Mouse (Mus musculus) forebrain, postnatal 0 days (tissue): ENCODE data around the gene Rpl13a. TPM values are rescaled to one million over a fixed set of nuclear protein-coding genes. Genes with fewer than 3 reads are reported as not detected.
"Not testable (repeated sequence)": the region's sequence is repeated elsewhere in the genome, so short reads cannot be mapped to it uniquely, and the experiment has no call there.

Experiments
- ATAC-seq: fragments of 200-750 bp; cut with Nextera tagmentation; 2 replicates; pipeline ENCODE4 v1.8.0; 2017; ENCODE audit warnings: mild to moderate bottlenecking, moderate library complexity
- DNase-seq: peaks from one replicate; pipeline ENCODE4 v3.0.0-alpha.2; 2015
- H3K27ac ChIP-seq: fragments of 300-500 bp; sonication (generic); 2 replicates; pipeline ENCODE4 v1.5.1; 2014; ENCODE audit warnings: low read depth, mild to moderate bottlenecking, antibody characterized with exemption, low read length, moderate library complexity, mixed read lengths
- H3K27me3 ChIP-seq: fragments of 300-500 bp; sonication (generic); 2 replicates; pipeline ENCODE4 v1.6.1; 2014; ENCODE audit warnings: mild to moderate bottlenecking, low read length, mixed read lengths; ENCODE audit not compliant: insufficient read depth
- H3K36me3 ChIP-seq: fragments of 300-500 bp; sonication (generic); 2 replicates; pipeline ENCODE4 v1.6.1; 2014; ENCODE audit warnings: mild to moderate bottlenecking, moderate library complexity; ENCODE audit not compliant: insufficient read depth
- H3K4me1 ChIP-seq: fragments of 300-500 bp; sonication (generic); 2 replicates; pipeline ENCODE4 v1.6.1; 2014; ENCODE audit warnings: antibody characterized with exemption; ENCODE audit not compliant: insufficient read depth
- H3K4me2 ChIP-seq: fragments of 300-500 bp; sonication (generic); 2 replicates; pipeline ENCODE4 v1.6.1; 2014; ENCODE audit warnings: low read depth, mild to moderate bottlenecking, moderate library complexity
- H3K4me3 ChIP-seq: fragments of 300-500 bp; sonication (generic); 2 replicates; pipeline ENCODE4 v1.5.1; 2014; ENCODE audit warnings: low read depth, low read length, mixed read lengths
- H3K9ac ChIP-seq: fragments of 300-500 bp; sonication (generic); 2 replicates; pipeline ENCODE4 v1.6.1; 2014; ENCODE audit warnings: mild to moderate bottlenecking
- H3K9me3 ChIP-seq: fragments of 300-500 bp; sonication (generic); 2 replicates; pipeline ENCODE4 v1.6.1; 2016; ENCODE audit warnings: low read length
- CTCF ChIP-seq: sonication (generic); IDR thresholded peaks from 2 replicates; pipeline ENCODE4 v1.5.1; 2016; ENCODE audit warnings: antibody characterized with exemption, control low read depth, low read depth
- WGBS: fragments of 180-500 bp; shearing (Covaris S2); extraction: QIAGEN DNeasy Blood & Tissue Kit; methylation state at CpG from one replicate; pipeline ENCODE4 v1.1.7; 2014; 5-methylcytosine and 5-hydroxymethylcytosine counted together
- polyA plus RNA-seq: library from polyadenylated mRNA; unstranded; fragments of >200 nt; fragmentation: Nextera tagmentation; extraction: Ambion mirVana; gene quantifications from 2 replicates; pipeline ENCODE4 v1.2.1, GENCODE M21; 2015
- total RNA-seq: library from RNA; depleted of rRNA; stranded (reverse); fragments of >200 nt; gene quantifications from 2 replicates; pipeline ENCODE4 v1.2.3, GENCODE M21; 2014; rRNA removed

The Rpl13a gene
- total RNA-seq (2,018 and 2,903 TPM in 2 replicates), polyA plus RNA-seq (852 and 1,121 TPM in 2 replicates)

DNA sequence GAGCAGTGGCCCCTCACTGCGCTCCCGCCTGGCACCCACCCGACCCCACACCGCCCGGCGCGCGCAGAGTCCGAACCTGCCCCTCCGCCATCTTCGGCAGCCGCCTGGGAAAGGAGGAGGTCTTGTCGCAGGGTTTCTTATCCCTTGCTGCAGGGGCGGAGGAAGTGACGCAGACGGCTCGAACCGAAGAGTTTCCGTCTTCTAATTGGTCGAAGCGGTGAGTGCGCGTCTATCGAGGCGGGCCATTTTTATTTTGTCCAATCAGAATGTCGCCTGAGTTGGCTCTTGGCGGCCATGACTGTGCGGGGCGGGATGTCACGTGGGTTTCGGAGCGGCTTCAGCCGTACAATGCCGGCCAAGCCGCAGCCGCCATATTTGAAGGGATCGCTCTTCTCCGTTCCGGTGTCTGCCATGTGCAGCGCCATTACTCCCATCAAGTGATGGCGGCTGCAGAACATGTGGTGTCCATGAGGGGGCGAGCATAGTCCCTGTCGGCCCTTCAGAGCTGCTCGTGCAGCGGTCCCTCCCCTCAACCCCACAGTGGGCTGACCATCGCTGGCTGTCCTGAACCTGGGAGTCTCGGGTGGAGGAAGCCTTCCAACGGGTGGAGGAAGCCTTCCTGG is at the start of gene Rpl13a:
Gene Rpl13a (minus strand): TSS at position 138 of the 623 bp plus-strand sequence.
- peak within 1 kb of the TSS; percentile 93 for H3K27ac ChIP-seq
- peak within 1 kb of the TSS; percentile 98 for H3K4me3 ChIP-seq
- peak; percentile 91 for ATAC-seq
- whole genome bisulfite sequencing, result 3% methylated on average over 47 of the region's 48 CpGs
- peak; percentile 100 for DNase-seq
- peaks cover 7% of the 10 kb centered on the region; the same call in 1 of the 2 replicates for H3K4me1 ChIP-seq
- H3K27me3 ChIP-seq, result no peaks in the 10 kb centered on the region
- peak within 1 kb of the TSS; percentile 99 for H3K9ac ChIP-seq
- H3K36me3 ChIP-seq, result peaks cover 25% of the 10 kb centered on the region
- H3K9me3 ChIP-seq, result no peaks in the 10 kb centered on the region
- peak within 1 kb of the TSS; percentile 74 for H3K4me2 ChIP-seq
- peak; percentile 91 for TF ChIP-seq CTCF

DNA sequence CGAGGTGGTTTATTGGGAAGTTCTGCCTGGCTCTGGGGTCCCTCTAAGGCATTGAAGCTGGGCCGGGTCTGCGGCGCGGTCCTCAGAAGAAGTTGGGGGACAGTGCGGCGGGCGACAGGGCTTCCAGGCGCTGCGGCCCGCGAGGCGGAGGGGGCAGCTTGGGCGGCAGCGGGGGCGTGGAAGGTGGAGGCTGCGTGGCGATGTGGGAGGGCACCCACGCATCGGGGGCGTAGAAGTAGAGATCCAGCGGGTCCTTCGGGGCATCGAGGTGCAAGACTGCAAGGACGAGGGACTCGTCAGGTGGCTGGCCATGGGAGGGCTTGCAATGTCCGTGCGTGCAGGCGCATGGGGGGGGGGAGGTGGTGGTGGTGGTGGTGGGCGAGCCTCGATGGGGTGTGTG is 47.8 kb upstream of the Rpl13a start:
- H3K4me3 ChIP-seq, result peak overlapping the region; percentile 22
- no peak overlapping the region for H3K27ac ChIP-seq
- no peaks in the 10 kb centered on the region for H3K36me3 ChIP-seq
- peaks cover 71% of the 10 kb centered on the region for H3K27me3 ChIP-seq
- ATAC-seq, result no peak
- peak overlapping the region; percentile 36 for H3K4me2 ChIP-seq
- TF ChIP-seq CTCF, result no peak
- H3K9ac ChIP-seq, result 0 out of 2 replicates have a peak overlapping the region, but pooled peaks have one; percentile 6
- 6% methylated on average over 26 of the region's 31 CpGs for WGBS
- H3K4me1 ChIP-seq, result no peaks in the 10 kb centered on the region; the same call in 1 of the 2 replicates
- no peak for DNase-seq
- H3K9me3 ChIP-seq, result no peaks in the 10 kb centered on the region

DNA sequence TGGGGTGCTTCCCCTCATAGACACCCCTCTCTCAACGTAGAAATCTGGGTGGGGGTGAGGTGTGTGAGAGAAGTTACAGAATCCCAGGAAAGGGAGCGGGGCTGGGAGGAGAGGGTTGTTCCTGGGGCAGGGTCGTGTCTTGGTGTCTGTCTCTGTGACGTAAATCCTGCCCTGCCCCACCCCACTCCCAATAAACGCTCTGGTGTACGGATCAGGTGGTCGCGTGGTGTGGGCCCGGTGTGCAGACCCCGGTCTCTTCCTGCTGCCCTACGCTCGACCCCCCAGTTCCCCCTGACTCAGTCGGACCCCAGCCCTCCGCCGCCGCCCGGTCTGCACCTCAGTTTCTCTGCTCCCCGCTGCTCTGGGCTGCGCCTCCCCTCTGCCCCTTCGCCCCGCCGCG is 47.4 kb upstream of the Rpl13a start:
- Histone ChIP-seq H3K9me3 (no peaks in the 10 kb centered on the region), H3K4me2 (peak overlapping the region; percentile 36), H3K27me3 (peaks cover 67% of the 10 kb centered on the region), H3K27ac (no peak overlapping the region), H3K4me3 (peak overlapping the region; percentile 22), H3K36me3 (no peaks in the 10 kb centered on the region), H3K9ac (0 out of 2 replicates have a peak overlapping the region, but pooled peaks have one; percentile 6), H3K4me1 (no peaks in the 10 kb centered on the region; the same call in 1 of the 2 replicates)
- TF ChIP-seq CTCF, result no peak
- ATAC-seq (no peak), DNase-seq (no peak)
- WGBS, result under 1% methylated on average over 23 of the region's 23 CpGs

DNA sequence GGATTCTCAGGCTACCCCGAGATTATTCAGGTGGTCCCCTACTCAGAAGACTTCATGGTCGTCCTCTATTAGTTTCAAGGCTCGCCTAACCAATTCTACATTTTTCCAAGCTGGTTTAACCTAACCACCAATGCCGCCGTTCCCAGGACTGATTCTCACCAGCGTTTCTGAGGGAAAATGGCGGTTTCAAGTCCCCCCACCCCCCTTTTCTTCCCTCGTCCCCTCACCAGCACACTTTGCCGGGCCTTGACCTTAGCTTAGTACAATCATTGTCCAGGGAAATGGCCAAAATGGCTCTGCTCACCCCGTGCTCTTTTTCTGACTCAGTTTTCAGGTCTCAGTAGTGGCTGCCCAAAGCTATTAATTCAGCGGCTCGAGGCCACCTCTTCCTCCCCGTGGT is 46.8 kb upstream of the Rpl13a start:
- H3K9ac ChIP-seq, result no peak overlapping the region
- no peak overlapping the region for H3K27ac ChIP-seq
- TF ChIP-seq CTCF, result no peak
- no peaks in the 10 kb centered on the region; the same call in 1 of the 2 replicates for H3K4me1 ChIP-seq
- H3K27me3 ChIP-seq, result peaks cover 61% of the 10 kb centered on the region
- H3K4me3 ChIP-seq, result no peak overlapping the region
- ATAC-seq, result no peak
- no peak for DNase-seq
- H3K4me2 ChIP-seq, result no peak overlapping the region
- H3K9me3 ChIP-seq, result no peaks in the 10 kb centered on the region
- H3K36me3 ChIP-seq, result no peaks in the 10 kb centered on the region
- 2% methylated on average over 13 of the region's 13 CpGs for WGBS

DNA sequence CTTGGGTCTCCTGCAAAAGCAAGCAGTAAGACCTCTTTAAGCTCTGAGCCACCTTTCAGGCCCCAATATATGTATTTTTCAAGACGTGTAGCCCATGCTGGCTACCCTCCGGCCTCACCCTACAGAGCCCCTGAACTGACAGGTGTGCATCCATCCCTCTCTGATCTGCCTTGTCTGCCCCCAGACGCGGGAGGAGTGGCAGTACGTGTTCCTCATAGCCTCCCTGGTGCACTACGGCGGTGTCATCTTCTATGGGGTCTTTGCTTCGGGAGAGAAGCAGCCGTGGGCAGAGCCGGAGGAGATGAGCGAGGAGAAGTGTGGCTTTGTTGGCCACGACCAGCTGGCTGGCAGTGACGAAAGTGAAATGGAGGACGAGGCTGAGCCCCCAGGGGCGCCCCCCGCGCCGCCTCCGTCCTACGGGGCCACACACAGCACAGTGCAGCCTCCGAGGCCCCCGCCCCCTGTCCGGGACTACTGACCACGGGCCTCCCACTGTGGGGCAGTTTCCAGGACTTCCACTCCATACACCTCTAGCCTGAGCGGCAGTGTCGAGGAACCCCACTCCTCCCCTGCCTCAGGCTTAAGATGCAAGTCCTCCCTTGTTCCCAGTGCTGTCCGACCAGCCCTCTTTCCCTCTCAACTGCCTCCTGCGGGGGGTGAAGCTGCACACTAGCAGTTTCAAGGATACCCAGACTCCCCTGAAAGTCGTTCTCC is 46.2 kb upstream of the Rpl13a start:
- no peak overlapping the region for H3K9ac ChIP-seq
- DNase-seq (no peak), ATAC-seq (0 out of 2 replicates have a peak, but pooled peaks have one; percentile 32)
- no peak for TF ChIP-seq CTCF
- H3K4me3 ChIP-seq, result no peak overlapping the region
- H3K4me2 ChIP-seq, result no peak overlapping the region
- no peaks in the 10 kb centered on the region; the same call in 1 of the 2 replicates for H3K4me1 ChIP-seq
- H3K27ac ChIP-seq, result no peak overlapping the region
- WGBS, result 6% methylated on average over 28 of the region's 29 CpGs
- no peaks in the 10 kb centered on the region for H3K36me3 ChIP-seq
- no peaks in the 10 kb centered on the region for H3K9me3 ChIP-seq
- H3K27me3 ChIP-seq, result peaks cover 55% of the 10 kb centered on the region

DNA sequence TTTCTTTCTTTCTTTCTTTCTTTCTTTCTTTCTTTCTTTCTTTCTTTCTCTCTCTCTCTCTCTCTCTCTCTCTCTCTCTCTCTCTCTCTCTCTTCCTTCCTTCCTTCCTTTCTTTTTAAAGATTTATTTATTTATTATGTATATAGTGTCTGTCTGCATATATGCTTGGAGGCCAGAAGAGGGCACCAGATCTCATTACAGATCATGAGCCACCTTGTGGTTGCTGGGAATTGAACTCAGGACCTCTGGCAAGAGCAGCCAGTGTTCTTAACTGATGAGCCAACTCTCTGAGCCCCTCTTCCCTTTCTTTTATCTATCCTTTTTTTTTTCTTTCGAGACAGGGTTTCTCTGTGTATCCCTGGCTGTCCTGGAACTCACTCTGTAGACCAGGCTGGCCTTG is 45.2 kb upstream of the Rpl13a start:
- not testable (repeated sequence) for H3K4me3 ChIP-seq, H3K9me3 ChIP-seq, DNase-seq, H3K4me2 ChIP-seq, H3K27ac ChIP-seq, H3K9ac ChIP-seq, H3K4me1 ChIP-seq, H3K36me3 ChIP-seq, ATAC-seq
- TF ChIP-seq CTCF, result peak; percentile 61
- 58% methylated on average over 1 of the region's 1 CpGs for WGBS
- H3K27me3 ChIP-seq, result peaks cover 45% of the 10 kb centered on the region

DNA sequence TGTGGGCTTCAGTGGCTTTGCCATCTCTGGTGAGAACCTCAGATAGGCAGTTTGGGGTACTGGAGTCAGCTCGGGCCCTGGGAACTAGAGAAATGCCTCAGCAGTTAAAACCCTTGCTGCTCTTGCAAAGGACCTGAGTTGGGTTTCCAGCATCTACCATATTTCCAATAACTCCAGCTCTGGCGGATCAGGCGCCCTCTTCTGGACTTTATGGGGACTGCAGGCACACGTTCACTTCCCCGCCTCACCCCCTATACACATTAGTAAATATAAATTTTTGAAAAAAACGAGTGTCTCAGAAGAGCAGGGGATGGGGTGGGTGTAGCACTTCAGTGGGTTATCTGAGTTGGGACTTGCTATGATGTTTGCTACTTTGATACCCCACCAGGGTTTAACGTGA is 44.4 kb upstream of the Rpl13a start:
- no peaks in the 10 kb centered on the region for H3K9me3 ChIP-seq
- ATAC-seq (no peak), DNase-seq (no peak)
- H3K27me3 ChIP-seq, result peaks cover 41% of the 10 kb centered on the region
- H3K27ac ChIP-seq, result no peak overlapping the region
- 69% methylated on average over 7 of the region's 7 CpGs for WGBS
- TF ChIP-seq CTCF, result peak; percentile 43; the same call in 1 of the 2 replicates
- H3K4me3 ChIP-seq, result no peak overlapping the region
- no peak overlapping the region for H3K4me2 ChIP-seq
- no peak overlapping the region for H3K9ac ChIP-seq
- no peaks in the 10 kb centered on the region for H3K36me3 ChIP-seq
- no peaks in the 10 kb centered on the region; the same call in 1 of the 2 replicates for H3K4me1 ChIP-seq
